13 mouse cellular contexts compared by ENCODE assay signal in the genomic region with DNA sequence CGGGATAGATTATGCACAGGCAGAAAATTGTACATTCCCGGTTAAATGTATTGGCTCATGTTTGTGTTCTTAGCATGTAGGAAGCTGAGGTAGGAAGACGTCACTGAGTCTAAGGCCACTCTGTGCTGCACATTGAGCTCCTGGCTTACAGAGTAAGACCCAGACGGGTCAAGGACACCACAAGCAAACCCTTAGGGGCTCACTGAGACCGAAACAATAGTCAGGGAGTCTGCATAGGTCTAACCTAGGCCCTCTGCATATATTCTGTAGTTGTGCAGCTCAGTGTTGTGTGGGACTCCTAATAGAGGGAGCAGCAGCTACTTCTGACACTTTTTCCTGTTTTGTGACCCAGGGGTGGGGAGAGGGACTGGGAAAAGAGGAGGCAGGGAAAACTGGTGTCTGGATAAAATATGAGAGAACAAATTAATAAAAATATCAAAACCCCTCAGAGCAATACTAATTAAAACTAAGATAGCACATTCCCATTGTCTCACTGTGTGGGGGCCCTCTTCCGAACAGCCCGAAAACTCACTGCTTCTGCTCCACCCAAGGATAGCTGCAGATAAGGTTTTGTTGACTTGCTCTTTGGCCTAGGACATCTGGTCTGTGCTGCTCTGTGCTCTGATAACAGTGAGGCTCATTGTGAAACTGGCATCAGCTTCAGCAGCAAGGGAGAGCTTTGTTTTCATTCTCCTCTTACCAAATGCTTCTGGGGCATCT. TPM values are rescaled to one million over a fixed set of nuclear protein-coding genes. Genes with fewer than 3 reads are reported as not detected.
DNase-seq lines count a peak whose midpoint lies in the region; ATAC-seq and TF ChIP-seq lines count a peak whose summit lies in the region.
"Had no signal": no experiment of that assay in that cellular context is flagged by ENCODE, and none has a peak within 500 bp of the region (broad histone marks: within the 10 kb centered on the region; RNA-seq: fewer than 3 reads in every experiment).

No protein-coding gene starts in this region.

- H3K27ac ChIP-seq in layer of hippocampus, adult 2 months = peak overlapping the region; percentile 93
- peak overlapping the region; percentile 58 for H3K27ac ChIP-seq in intestine, embryonic 15.5 days
- peak overlapping the region; percentile 31 for H3K27ac ChIP-seq in stomach, embryonic 15.5 days
- H3K27ac ChIP-seq: embryonic facial prominence, embryonic 15.5 days; kidney, postnatal 0 days; limb, embryonic 15.5 days had no signal

- TF ChIP-seq POLR2A in lung, adult 2 months (IDR thresholded peaks at IDR 0.05; ENCODE audit: borderline replicate concordance, extremely low read depth, low read depth, low read length) = no peak

- peak; percentile 94 for ATAC-seq in intestine, embryonic 15.5 days
- ATAC-seq in stomach, embryonic 15.5 days (ENCODE audit: insufficient read depth, low FRiP score, low read depth) = peak; percentile 91
- ATAC-seq: midbrain, embryonic 16.5 days had no signal

- H3K9ac ChIP-seq in intestine, embryonic 15.5 days = no peak overlapping the region
- no peak overlapping the region for H3K9ac ChIP-seq in stomach, embryonic 15.5 days
- H3K9ac ChIP-seq: embryonic facial prominence, embryonic 15.5 days; limb, embryonic 15.5 days had no signal

- 0 out of 2 replicates have a peak, but pooled peaks cover 2% of the 10 kb centered on the region for H3K36me3 ChIP-seq in intestine, embryonic 15.5 days
- no peaks in the 10 kb centered on the region for H3K36me3 ChIP-seq in stomach, embryonic 15.5 days
- H3K36me3 ChIP-seq: embryonic facial prominence, embryonic 15.5 days; limb, embryonic 15.5 days had no signal

- no peaks in the 10 kb centered on the region for H3K9me3 ChIP-seq in intestine, embryonic 15.5 days
- no peaks in the 10 kb centered on the region for H3K9me3 ChIP-seq in stomach, embryonic 15.5 days
- H3K9me3 ChIP-seq: embryonic facial prominence, embryonic 15.5 days; limb, embryonic 15.5 days had no signal

- H3K4me2 ChIP-seq in intestine, embryonic 15.5 days (replicated peaks) = 0 out of 2 replicates have a peak overlapping the region, but pooled peaks have one; percentile 3
- no peak overlapping the region for H3K4me2 ChIP-seq in stomach, embryonic 15.5 days
- H3K4me2 ChIP-seq: embryonic facial prominence, embryonic 15.5 days; limb, embryonic 15.5 days had no signal

- no peak for TF ChIP-seq CTCF in layer of hippocampus, adult 2 months (conservative IDR thresholded peaks at IDR 0.05)
- TF ChIP-seq CTCF in lung, adult 2 months (IDR thresholded peaks at IDR 0.05; ENCODE audit: insufficient read depth, low read length) = no peak

- 57% methylated on average over 7 of the region's 7 CpGs for WGBS in intestine, embryonic 15.5 days
- 73% methylated on average over 7 of the region's 7 CpGs for WGBS in stomach, embryonic 15.5 days
- 81% methylated on average over 7 of the region's 7 CpGs for WGBS in lung, adult 2 months

- H3K4me3 ChIP-seq in layer of hippocampus, adult 2 months = no peak overlapping the region
- H3K4me3 ChIP-seq in intestine, embryonic 15.5 days (replicated peaks) = no peak overlapping the region
- no peak overlapping the region for H3K4me3 ChIP-seq in stomach, embryonic 15.5 days (replicated peaks)
- no peak overlapping the region for H3K4me3 ChIP-seq in lung, adult 2 months (replicated peaks; ENCODE audit: extremely low read depth, low read depth, low read length)
- H3K4me3 ChIP-seq: embryonic facial prominence, embryonic 15.5 days; limb, embryonic 15.5 days had no signal

- H3K27me3 ChIP-seq in intestine, embryonic 15.5 days (replicated peaks) = no peaks in the 10 kb centered on the region
- no peaks in the 10 kb centered on the region for H3K27me3 ChIP-seq in stomach, embryonic 15.5 days (replicated peaks)
- H3K27me3 ChIP-seq: embryonic facial prominence, embryonic 15.5 days; limb, embryonic 15.5 days had no signal

- peak in 1 of 2 experiments; percentile 11 for DNase-seq in layer of hippocampus, adult 2 months (ENCODE audit: low spot score in 2 of 2)
- no peak for DNase-seq in layer of hippocampus, adult 11-12 months (ENCODE audit: low spot score)
- peak; percentile 35 for DNase-seq in embryo, embryonic 10.5 days (ENCODE audit: low spot score)
- DNase-seq in lung, adult 2 months = no peak
- no peak for DNase-seq in thymus, postnatal 25 days
- DNase-seq: adrenal gland, adult 2 months; gastrocnemius, postnatal 36 days had no signal

- 0 out of 2 replicates have a peak, but pooled peaks cover 5% of the 10 kb centered on the region for H3K4me1 ChIP-seq in intestine, embryonic 15.5 days (replicated peaks)
- H3K4me1 ChIP-seq in stomach, embryonic 15.5 days = no peaks in the 10 kb centered on the region
- H3K4me1 ChIP-seq in lung, adult 2 months (ENCODE audit: control insufficient read depth, insufficient read depth, low read length) = no peaks in the 10 kb centered on the region; the same call in 1 of the 2 replicates
- H3K4me1 ChIP-seq: limb, embryonic 15.5 days had no signal

RNA-seq across cellular contexts. Expression of gene Pdlim1, which starts 25.6 kb away (rescaled TPM):
- 10 to 100 TPM; 10.9 to 13.2 TPM for total RNA-seq in layer of hippocampus, adult 2 months (2021)
- polyA plus RNA-seq in intestine, embryonic 15.5 days (2015; fragmentation: Nextera tagmentation; extraction: Ambion mirVana) = 195 and 211 TPM in 2 replicates
- polyA plus RNA-seq in stomach, embryonic 15.5 days (2015; fragmentation: Nextera tagmentation; extraction: Ambion mirVana) = 192 and 198 TPM in 2 replicates
- 119 and 148 TPM in 2 replicates for polyA plus RNA-seq in lung, adult 2 months (2012; rRNA removed)

Comparison
In these comparisons a context has a peak if more than half of its experiments do, and no peak if none do; other contexts are left out.
1. H3K27ac ChIP-seq: peak in every context shown above with its lines; median percentile 93 in layer of hippocampus, adult 2 months; 58 in intestine, embryonic 15.5 days; 31 in stomach, embryonic 15.5 days.